Mouse (Mus musculus) midbrain, embryonic 11.5 days (tissue): Measurements from ENCODE around the gene Dap. TPM values are rescaled to one million over a fixed set of nuclear protein-coding genes. Genes with fewer than 3 reads are reported as not detected.

Experiments
- ATAC-seq: fragments of 200-750 bp; cut with Nextera tagmentation; 2 replicates; pipeline ENCODE4 v1.8.0; 2017; ENCODE audit warnings: moderate TSS enrichment, moderate library complexity; ENCODE audit not compliant: low FRiP score
- DNase-seq: peaks from one replicate; pipeline ENCODE4 v3.0.0; 2015; ENCODE audit warnings: low spot score; ENCODE audit errors: missing footprints
- H3K27ac ChIP-seq: fragments of 300-500 bp; sonication (generic); 2 replicates; pipeline ENCODE4 v1.5.1; 2014; ENCODE audit warnings: low read depth, low read length
- H3K27me3 ChIP-seq: fragments of 300-500 bp; sonication (generic); 2 replicates; pipeline ENCODE4 v1.6.1; 2014; ENCODE audit warnings: mild to moderate bottlenecking, low read length, moderate library complexity, mixed read lengths; ENCODE audit not compliant: control insufficient read depth, insufficient read depth
- H3K36me3 ChIP-seq: fragments of 300-500 bp; sonication (generic); 2 replicates; pipeline ENCODE4 v1.6.1; 2014; ENCODE audit warnings: mild to moderate bottlenecking, low read length, moderate library complexity, mixed read lengths; ENCODE audit not compliant: control insufficient read depth, insufficient read depth
- H3K4me1 ChIP-seq: fragments of 300-500 bp; sonication (generic); 2 replicates; pipeline ENCODE4 v1.6.1; 2014; ENCODE audit warnings: low read length; ENCODE audit not compliant: control insufficient read depth, insufficient read depth
- H3K4me2 ChIP-seq: fragments of 300-500 bp; sonication (generic); 2 replicates; pipeline ENCODE4 v1.6.1; 2014; ENCODE audit warnings: mild to moderate bottlenecking, moderate library complexity
- H3K4me3 ChIP-seq: fragments of 300-500 bp; sonication (generic); 2 replicates; pipeline ENCODE4 v1.5.1; 2014; ENCODE audit warnings: low read depth, low read length
- H3K9ac ChIP-seq: fragments of 300-500 bp; sonication (generic); 2 replicates; pipeline ENCODE4 v1.6.1; 2014; ENCODE audit warnings: low read length
- H3K9me3 ChIP-seq: fragments of 300-500 bp; sonication (generic); 2 replicates; pipeline ENCODE4 v1.6.1; 2016; ENCODE audit warnings: low read length; ENCODE audit not compliant: control insufficient read depth
- WGBS: fragments of 180-500 bp; shearing (Covaris S2); extraction: QIAGEN DNeasy Blood & Tissue Kit; methylation state at CpG from one replicate; pipeline ENCODE4 v1.1.7; 2014; 5-methylcytosine and 5-hydroxymethylcytosine counted together
- polyA plus RNA-seq: library from polyadenylated mRNA; unstranded; fragments of >200 nt; fragmentation: Nextera tagmentation; extraction: Ambion mirVana; gene quantifications from 2 replicates; pipeline ENCODE4 v1.2.1, GENCODE M21; 2014

The Dap gene
- polyA plus RNA-seq, 1 experiment from 2014 or later: 40.3 TPM

- ATAC-seq: no peak; the same call in 1 of the 2 replicates
- H3K36me3 ChIP-seq: no peaks in the 10 kb centered on the region
Observed at GRCm38 (mm10) chr15:31280683-31281082, 56.6 kb downstream of the Dap start.

DNA sequence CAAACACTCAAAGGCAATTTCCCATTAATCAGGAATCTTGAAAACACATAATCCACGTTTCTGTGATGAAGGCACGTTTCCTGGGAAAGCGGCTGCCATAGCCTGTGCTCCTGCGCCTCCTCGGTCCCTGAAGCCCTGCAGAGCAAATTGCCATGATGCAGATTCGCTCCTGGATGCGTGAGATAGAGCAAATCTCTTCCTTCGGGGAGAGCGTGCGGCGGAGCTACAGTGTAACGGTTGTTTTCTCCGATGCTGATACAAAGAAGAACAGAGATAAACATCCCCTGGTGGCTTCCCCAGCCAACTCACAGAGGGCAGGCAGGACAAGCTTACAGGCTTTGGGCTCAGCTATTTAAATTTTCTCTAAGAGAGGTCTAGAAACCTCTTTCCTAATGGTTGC, 57.7 kb downstream of the Dap start:
- no peak overlapping the region for H3K4me2 ChIP-seq
- no peaks in the 10 kb centered on the region for H3K9me3 ChIP-seq
- no peaks in the 10 kb centered on the region for H3K4me1 ChIP-seq
- no peak overlapping the region for H3K9ac ChIP-seq
- H3K27ac ChIP-seq: no peak overlapping the region
- DNase-seq (no peak), ATAC-seq (peak; percentile 29)
- H3K27me3 ChIP-seq: no peaks in the 10 kb centered on the region
- WGBS: 74% methylated on average over 13 of the region's 13 CpGs
- no peak overlapping the region for H3K4me3 ChIP-seq
- no peaks in the 10 kb centered on the region for H3K36me3 ChIP-seq

More at GRCm38 (mm10) chr15:31280683-31281082, 56.6 kb downstream of the Dap start:
- DNase-seq: no peak
- WGBS: 83% methylated on average over 2 of the region's 2 CpGs
- no peaks in the 10 kb centered on the region for H3K27me3 ChIP-seq
- H3K27ac ChIP-seq: no peak overlapping the region
- no peaks in the 10 kb centered on the region for H3K9me3 ChIP-seq
- H3K4me1 ChIP-seq: no peaks in the 10 kb centered on the region
- no peak overlapping the region for H3K4me2 ChIP-seq
- no peak overlapping the region for H3K9ac ChIP-seq
- no peak overlapping the region for H3K4me3 ChIP-seq

- H3K4me3 ChIP-seq: no peak overlapping the region
- DNase-seq (no peak), ATAC-seq (peak; percentile 6; the same call in 1 of the 2 replicates)
- no peaks in the 10 kb centered on the region for H3K36me3 ChIP-seq
- H3K27me3 ChIP-seq: no peaks in the 10 kb centered on the region
- WGBS: 81% methylated on average over 3 of the region's 3 CpGs
- H3K4me1 ChIP-seq: no peaks in the 10 kb centered on the region
- H3K4me2 ChIP-seq: no peak overlapping the region
- no peak overlapping the region for H3K9ac ChIP-seq
- H3K27ac ChIP-seq: no peak overlapping the region
- no peaks in the 10 kb centered on the region for H3K9me3 ChIP-seq
Observed at GRCm38 (mm10) chr15:31282353-31282752, 58.2 kb downstream of the Dap start.

GRCm38 (mm10) chr15:31284142-31284541, 60.0 kb downstream of the Dap start:
- ATAC-seq: no peak
- no peak for DNase-seq
- Histone ChIP-seq H3K27me3 (no peaks in the 10 kb centered on the region), H3K4me3 (no peak overlapping the region), H3K9me3 (no peaks in the 10 kb centered on the region), H3K4me2 (no peak overlapping the region), H3K9ac (no peak overlapping the region), H3K27ac (no peak overlapping the region), H3K4me1 (no peaks in the 10 kb centered on the region), H3K36me3 (no peaks in the 10 kb centered on the region)
- WGBS: 71% methylated on average over 5 of the region's 5 CpGs

DNA sequence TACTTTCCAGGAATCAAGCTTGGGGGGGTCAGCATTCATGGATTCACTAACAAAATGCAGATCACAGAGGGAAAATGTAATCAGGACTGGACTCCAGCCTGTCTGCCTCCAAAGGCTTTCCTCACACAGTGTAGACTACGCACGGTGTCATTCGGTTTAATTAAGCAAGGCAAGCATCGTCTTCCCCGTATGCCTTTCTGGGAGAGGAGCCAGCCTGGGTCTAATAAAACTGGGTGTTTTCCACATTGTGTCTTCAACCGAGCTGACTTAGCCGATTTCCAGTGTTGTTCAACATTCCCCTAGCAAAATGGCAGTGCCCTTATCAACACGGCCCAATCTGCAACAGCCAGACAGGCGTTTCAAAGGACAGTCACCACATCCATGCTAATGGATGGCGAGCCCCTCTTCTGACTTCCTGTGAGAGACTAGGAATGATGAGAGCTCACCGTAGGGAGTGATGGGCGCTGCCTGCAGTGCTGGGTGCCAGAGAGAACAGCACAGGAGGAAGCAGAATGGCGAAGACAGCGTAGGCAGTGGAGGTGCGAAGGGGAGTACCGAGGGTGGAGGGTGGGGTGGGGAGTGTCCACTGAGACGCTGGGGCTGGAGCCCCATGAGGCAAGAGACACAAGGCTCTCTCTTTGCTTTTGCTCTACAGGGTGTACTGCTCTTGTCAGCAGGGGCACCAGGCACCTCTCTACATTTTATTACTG, 61.0 kb downstream of the Dap start:
- ATAC-seq (no peak), DNase-seq (no peak)
- Histone ChIP-seq H3K36me3 (no peaks in the 10 kb centered on the region), H3K4me1 (no peaks in the 10 kb centered on the region), H3K27ac (no peak overlapping the region), H3K27me3 (no peaks in the 10 kb centered on the region), H3K9ac (no peak overlapping the region), H3K9me3 (no peaks in the 10 kb centered on the region), H3K4me3 (no peak overlapping the region), H3K4me2 (no peak overlapping the region)
- 86% methylated on average over 17 of the region's 17 CpGs for WGBS

DNA sequence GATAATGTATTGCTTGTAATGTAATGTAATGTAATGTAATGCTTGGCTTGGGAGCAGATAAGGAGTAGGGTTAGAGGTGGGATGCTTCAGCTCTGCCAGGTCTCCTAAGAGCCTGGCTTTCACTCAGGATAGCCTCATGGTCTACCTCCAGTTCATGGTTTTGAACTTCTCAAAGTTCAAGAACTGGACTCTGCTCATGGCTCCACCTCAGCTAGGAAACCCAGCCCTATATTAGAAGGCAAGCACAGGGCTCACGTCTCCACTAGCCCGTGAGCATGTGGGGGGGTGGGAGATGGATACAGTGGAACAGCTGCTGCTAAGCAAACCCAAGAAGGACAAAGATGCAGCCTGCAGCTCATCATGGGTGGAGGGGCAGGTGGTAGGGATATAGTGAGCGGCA, 61.6 kb downstream of the Dap start:
- no peak for ATAC-seq

GRCm38 (mm10) chr15:31292627-31293026, 68.5 kb downstream of the Dap start:
- H3K27ac ChIP-seq: no peak overlapping the region
- no peak for DNase-seq
- H3K4me1 ChIP-seq: peaks cover 11% of the 10 kb centered on the region
- no peaks in the 10 kb centered on the region for H3K9me3 ChIP-seq
- H3K4me2 ChIP-seq: no peak overlapping the region
- no peak for ATAC-seq
- WGBS: 59% methylated on average over 3 of the region's 3 CpGs
- no peak overlapping the region for H3K9ac ChIP-seq
- peaks cover 15% of the 10 kb centered on the region for H3K27me3 ChIP-seq
- no peaks in the 10 kb centered on the region for H3K36me3 ChIP-seq
- no peak overlapping the region for H3K4me3 ChIP-seq

More for the DNA sequence above, 61.6 kb downstream of the Dap start:
- Histone ChIP-seq H3K9me3 (no peaks in the 10 kb centered on the region), H3K4me1 (no peaks in the 10 kb centered on the region), H3K27me3 (no peaks in the 10 kb centered on the region), H3K27ac (no peak overlapping the region), H3K4me2 (no peak overlapping the region), H3K36me3 (no peaks in the 10 kb centered on the region), H3K4me3 (no peak overlapping the region), H3K9ac (no peak overlapping the region)
- no peak for DNase-seq
- WGBS: 94% methylated on average over 3 of the region's 3 CpGs

DNA sequence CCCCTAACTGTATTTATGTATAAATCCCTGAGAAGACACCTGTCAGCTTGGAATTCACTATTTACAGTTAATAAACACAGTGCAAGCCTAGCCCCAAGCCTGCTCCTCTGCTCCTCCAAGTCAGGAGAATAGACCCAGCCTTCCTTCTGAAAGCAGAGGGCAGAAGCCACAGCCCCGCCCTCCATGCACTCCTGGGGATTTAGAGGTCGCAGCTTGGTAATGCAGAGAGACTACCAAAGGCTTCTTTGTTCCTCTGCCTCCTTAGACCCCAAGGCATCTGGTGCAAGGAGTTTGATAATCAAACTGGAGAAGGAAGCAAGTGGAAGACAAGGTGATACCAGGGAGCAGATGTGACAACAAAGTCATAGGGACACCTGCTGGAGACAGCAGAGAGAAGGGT, 70.2 kb downstream of the Dap start:
- Histone ChIP-seq H3K36me3 (no peaks in the 10 kb centered on the region), H3K4me3 (no peak overlapping the region), H3K9ac (no peak overlapping the region), H3K27me3 (peaks cover 20% of the 10 kb centered on the region), H3K27ac (no peak overlapping the region), H3K9me3 (no peaks in the 10 kb centered on the region), H3K4me2 (no peak overlapping the region), H3K4me1 (peaks cover 11% of the 10 kb centered on the region)
- ATAC-seq (no peak), DNase-seq (no peak)
- WGBS: 4% methylated on average over 2 of the region's 2 CpGs

GRCm38 (mm10) chr15:31296882-31297776, 73.0 kb downstream of the Dap start:
- peak; percentile 90 for DNase-seq
- Histone ChIP-seq H3K4me2 (peak overlapping the region; percentile 52), H3K4me1 (peaks cover 11% of the 10 kb centered on the region), H3K9ac (peak overlapping the region; percentile 30; the same call in 1 of the 2 replicates), H3K4me3 (peak overlapping the region; percentile 28), H3K27ac (no peak overlapping the region), H3K36me3 (no peaks in the 10 kb centered on the region), H3K9me3 (no peaks in the 10 kb centered on the region), H3K27me3 (peaks cover 20% of the 10 kb centered on the region)
- ATAC-seq: peak; percentile 40; the same call in 1 of the 2 replicates
- WGBS: 7% methylated on average over 40 of the region's 40 CpGs
